Mouse (Mus musculus) heart, embryonic 15.5 days (tissue): ENCODE data around the gene Chaf1a. TPM values are rescaled to one million over a fixed set of nuclear protein-coding genes. Genes with fewer than 3 reads are reported as not detected.

Experiments
- ATAC-seq: fragments of 200-750 bp; cut with Nextera tagmentation; replicated peaks from 2 replicates; pipeline ENCODE4 v1.8.0; 2017; ENCODE audit warnings: low read depth, moderate TSS enrichment; ENCODE audit not compliant: insufficient number of reproducible peaks, insufficient read depth, low FRiP score
- H3K27ac ChIP-seq: fragments of 300-500 bp; sonication (generic); 2 replicates; pipeline ENCODE4 v1.5.1; 2015; ENCODE audit warnings: mild to moderate bottlenecking, inconsistent platforms
- H3K27me3 ChIP-seq: fragments of 300-500 bp; sonication (generic); 2 replicates; pipeline ENCODE4 v1.6.1; 2015; ENCODE audit warnings: inconsistent platforms
- H3K36me3 ChIP-seq: fragments of 300-500 bp; sonication (generic); 2 replicates; pipeline ENCODE4 v1.6.1; 2015; ENCODE audit warnings: mild to moderate bottlenecking, inconsistent platforms
- H3K4me1 ChIP-seq: fragments of 300-500 bp; sonication (generic); replicated peaks from 2 replicates; pipeline ENCODE4 v1.6.1; 2015; ENCODE audit warnings: inconsistent platforms
- H3K4me2 ChIP-seq: fragments of 300-500 bp; sonication (generic); 2 replicates; pipeline ENCODE4 v1.6.1; 2015; ENCODE audit warnings: inconsistent platforms, mild to moderate bottlenecking, moderate library complexity
- H3K4me3 ChIP-seq: fragments of 300-500 bp; sonication (generic); 2 replicates; pipeline ENCODE4 v1.5.1; 2015; ENCODE audit warnings: mild to moderate bottlenecking, inconsistent platforms
- H3K9ac ChIP-seq: fragments of 300-500 bp; sonication (generic); 2 replicates; pipeline ENCODE4 v1.6.1; 2015; ENCODE audit warnings: mild to moderate bottlenecking, inconsistent platforms
- H3K9me3 ChIP-seq: fragments of 300-500 bp; sonication (generic); replicated peaks from 2 replicates; pipeline ENCODE4 v1.6.1; 2016; ENCODE audit warnings: inconsistent platforms
- WGBS: fragments of 180-500 bp; shearing (Covaris S2); methylation state at CpG from one replicate; pipeline ENCODE4 v1.1.7; 2015; ENCODE audit warnings: mixed read lengths; 5-methylcytosine and 5-hydroxymethylcytosine counted together
- polyA plus RNA-seq: library from polyadenylated mRNA; unstranded; fragments of >200 nt; fragmentation: Nextera tagmentation; extraction: Ambion mirVana; gene quantifications from 2 replicates; pipeline ENCODE4 v1.2.1, GENCODE M21; 2015

Gene Chaf1a
- polyA plus RNA-seq, result 10.1 and 15.0 TPM in 2 replicates

DNA sequence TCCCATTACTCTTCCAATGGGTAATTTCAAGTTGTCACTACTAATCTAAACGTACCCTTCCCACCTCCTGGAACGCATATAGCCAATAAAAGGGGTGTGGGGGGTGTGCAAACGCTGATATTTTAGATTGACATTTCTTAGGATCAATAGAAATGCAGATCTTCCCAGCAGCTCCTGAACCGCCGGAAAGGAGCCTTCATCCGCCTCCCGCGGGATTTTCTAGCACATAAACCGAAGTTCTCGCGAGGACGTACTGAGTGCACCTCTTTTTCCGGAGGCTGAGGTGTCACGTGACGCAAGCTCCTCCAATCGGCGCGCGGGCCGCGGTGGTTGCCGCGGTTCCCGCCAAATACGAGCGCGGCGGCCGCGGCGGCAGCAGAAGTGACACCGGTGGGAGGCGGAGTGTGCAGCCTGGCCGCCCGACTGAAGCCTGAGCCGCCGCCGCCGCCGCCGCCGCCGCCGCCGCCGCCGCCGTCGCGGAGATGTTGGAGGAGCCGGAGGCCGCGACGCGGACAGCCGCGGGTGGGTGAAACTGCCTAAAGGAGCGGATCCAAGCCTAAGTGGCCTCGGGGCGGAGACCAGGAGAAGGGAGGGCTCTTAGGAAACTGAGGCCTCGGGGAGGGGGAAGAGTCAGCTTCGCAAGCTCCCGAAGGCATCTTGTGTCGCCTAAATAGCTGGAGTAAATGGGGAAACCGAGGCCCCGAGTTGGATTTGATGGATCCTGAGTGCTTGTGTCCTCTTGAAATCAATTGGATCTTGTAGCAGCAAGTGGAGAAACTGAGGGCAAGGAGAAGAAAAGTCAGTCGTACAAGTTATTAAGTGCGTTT is at the start of gene Chaf1a:
TSS of gene Chaf1a (plus strand) at position 410 of the 827 bp plus-strand sequence.
- WGBS, result under 1% methylated on average over 68 of the region's 68 CpGs
- Histone ChIP-seq H3K36me3 (0 out of 2 replicates have a peak, but pooled peaks cover 12% of the 10 kb centered on the region), H3K9ac (peak within 1 kb of the TSS; percentile 90)

DNA sequence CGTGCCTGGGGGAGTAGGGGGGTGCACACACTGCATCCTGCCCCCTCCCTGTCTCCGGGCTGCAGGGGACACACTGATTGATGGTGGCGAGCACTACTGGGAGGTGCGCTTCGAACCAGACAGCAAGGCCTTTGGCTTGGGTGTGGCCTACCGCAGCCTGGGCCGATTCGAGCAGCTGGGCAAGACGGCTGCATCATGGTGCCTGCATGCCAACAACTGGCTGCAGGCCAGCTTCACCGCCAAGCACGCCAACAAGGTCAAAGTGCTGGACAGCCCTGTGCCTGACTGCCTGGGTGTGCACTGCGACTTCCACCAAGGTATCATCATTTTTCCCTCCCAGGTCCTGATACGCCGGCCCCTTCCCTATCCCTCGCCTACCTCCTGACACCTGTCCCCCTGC is 44.2 kb upstream of the Chaf1a start:
- no peak overlapping the region for H3K27ac ChIP-seq
- no peaks in the 10 kb centered on the region for H3K9me3 ChIP-seq
- H3K36me3 ChIP-seq, result no peaks in the 10 kb centered on the region
- H3K9ac ChIP-seq, result no peak overlapping the region
- H3K4me3 ChIP-seq, result no peak overlapping the region
- H3K4me2 ChIP-seq, result no peak overlapping the region
- WGBS, result 79% methylated on average over 15 of the region's 15 CpGs
- peaks cover 16% of the 10 kb centered on the region for H3K27me3 ChIP-seq
- no peak for ATAC-seq
- H3K4me1 ChIP-seq, result no peaks in the 10 kb centered on the region

More for the DNA sequence above, at the start of gene Chaf1a:
- peak within 1 kb of the TSS; percentile 92 for H3K4me2 ChIP-seq
- H3K27me3 ChIP-seq, result no peaks in the 10 kb centered on the region
- H3K9me3 ChIP-seq, result no peaks in the 10 kb centered on the region
- ATAC-seq, result peak; percentile 77
- H3K4me1 ChIP-seq, result peaks cover 24% of the 10 kb centered on the region
- H3K4me3 ChIP-seq, result peak within 1 kb of the TSS; percentile 91
- peak within 1 kb of the TSS; percentile 73 for H3K27ac ChIP-seq

- H3K4me2 ChIP-seq, result peak overlapping the region; percentile 23
- no peak overlapping the region for H3K9ac ChIP-seq
- H3K36me3 ChIP-seq, result no peaks in the 10 kb centered on the region
- WGBS, result 10% methylated on average over 30 of the region's 30 CpGs
- no peak overlapping the region for H3K4me3 ChIP-seq
- H3K27ac ChIP-seq, result no peak overlapping the region
- no peaks in the 10 kb centered on the region for H3K9me3 ChIP-seq
- peaks cover 24% of the 10 kb centered on the region for H3K27me3 ChIP-seq
- no peak for ATAC-seq
- H3K4me1 ChIP-seq, result peaks cover under 1% of the 10 kb centered on the region; the same call in 1 of the 2 replicates
These were observed 40.3 kb upstream of the Chaf1a start for GRCm38 (mm10) chr17:55999794-56000499.

DNA sequence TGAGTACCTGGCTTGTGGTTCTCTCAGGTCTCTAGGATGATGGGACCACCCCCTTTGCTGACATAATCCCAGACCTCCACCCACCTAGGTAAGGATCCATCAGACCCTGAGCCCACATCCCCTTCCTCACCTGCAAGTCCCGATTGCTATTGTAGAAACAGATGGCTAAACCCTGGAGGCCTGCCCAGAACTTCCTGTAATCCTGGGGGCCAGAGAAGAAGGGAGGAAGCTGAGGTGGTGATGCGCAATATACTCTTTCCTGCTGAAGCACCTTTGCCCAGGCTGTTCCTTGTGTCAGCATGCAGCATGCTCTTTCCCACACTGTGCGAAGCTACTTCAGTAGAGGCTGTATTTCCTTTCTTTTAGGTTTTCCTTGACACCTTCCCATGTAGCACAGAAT is 37.2 kb upstream of the Chaf1a start:
- 59% methylated on average over 3 of the region's 3 CpGs for WGBS
- Histone ChIP-seq H3K9me3 (no peaks in the 10 kb centered on the region), H3K4me1 (peaks cover 18% of the 10 kb centered on the region), H3K27ac (no peak overlapping the region), H3K27me3 (peaks cover 24% of the 10 kb centered on the region), H3K4me2 (no peak overlapping the region), H3K9ac (no peak overlapping the region), H3K4me3 (no peak overlapping the region), H3K36me3 (no peaks in the 10 kb centered on the region)
- ATAC-seq, result no peak

GRCm38 (mm10) chr17:56005415-56006061 is 34.7 kb upstream of the Chaf1a start, which contains the start of the genes Stap2 and Mpnd:
Gene Stap2 (minus strand): TSS chr17:56005584.
Gene Mpnd (plus strand): TSS chr17:56005711.
- WGBS, result 27% methylated on average over 13 of the region's 13 CpGs
- H3K36me3 ChIP-seq, result no peaks in the 10 kb centered on the region
- H3K4me2 ChIP-seq, result peak within 1 kb of the TSS; percentile 51
- peaks cover 12% of the 10 kb centered on the region for H3K27me3 ChIP-seq
- peak within 1 kb of the TSS; percentile 53; the same call in 1 of the 2 replicates for H3K27ac ChIP-seq
- peak within 1 kb of the TSS; percentile 44 for H3K4me3 ChIP-seq
- H3K9ac ChIP-seq, result peak within 1 kb of the TSS; percentile 44; the same call in 1 of the 2 replicates
- ATAC-seq, result no peak
- H3K4me1 ChIP-seq, result peaks cover 29% of the 10 kb centered on the region
- H3K9me3 ChIP-seq, result no peaks in the 10 kb centered on the region

DNA sequence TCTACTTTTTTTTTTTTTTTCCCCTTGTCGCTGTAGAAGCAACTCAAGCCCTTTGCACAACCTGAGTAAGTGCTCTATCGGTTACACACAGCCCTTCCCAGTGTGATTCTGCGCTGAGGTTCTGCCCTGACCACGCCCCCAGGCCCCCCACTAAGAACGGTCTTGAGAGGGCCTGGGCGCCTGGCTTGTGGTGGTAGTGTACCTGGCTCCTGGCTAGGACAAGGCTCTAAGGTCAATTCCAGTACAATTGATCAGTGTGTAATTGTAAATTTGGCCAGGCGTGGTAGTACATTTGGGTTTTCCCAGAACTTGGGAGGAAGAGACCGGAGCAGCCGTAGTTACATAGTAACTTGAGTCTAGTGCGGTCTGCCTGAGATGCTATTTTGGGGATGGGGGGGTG is 33.3 kb upstream of the Chaf1a start:
- H3K4me1 ChIP-seq, result peaks cover 33% of the 10 kb centered on the region
- H3K4me3 ChIP-seq, result no peak overlapping the region
- no peak overlapping the region for H3K9ac ChIP-seq
- H3K27me3 ChIP-seq, result no peaks in the 10 kb centered on the region
- WGBS, result 51% methylated on average over 10 of the region's 10 CpGs
- H3K9me3 ChIP-seq, result no peaks in the 10 kb centered on the region
- no peak for ATAC-seq
- no peak overlapping the region for H3K4me2 ChIP-seq
- peaks cover 8% of the 10 kb centered on the region; the same call in 1 of the 2 replicates for H3K36me3 ChIP-seq
- 0 out of 2 replicates have a peak overlapping the region, but pooled peaks have one; percentile 50 for H3K27ac ChIP-seq

- 27% methylated on average over 14 of the region's 14 CpGs for WGBS
- H3K27me3 ChIP-seq, result no peaks in the 10 kb centered on the region
- H3K9me3 ChIP-seq, result no peaks in the 10 kb centered on the region
- ATAC-seq, result no peak
- H3K4me3 ChIP-seq, result peak overlapping the region; percentile 84
- H3K4me2 ChIP-seq, result peak overlapping the region; percentile 92
- peaks cover 33% of the 10 kb centered on the region for H3K4me1 ChIP-seq
- H3K27ac ChIP-seq, result peak overlapping the region; percentile 92
- H3K9ac ChIP-seq, result no peak overlapping the region
- H3K36me3 ChIP-seq, result peaks cover 9% of the 10 kb centered on the region; the same call in 1 of the 2 replicates
These were observed 32.5 kb upstream of the Chaf1a start for GRCm38 (mm10) chr17:56007444-56008355.

- Histone ChIP-seq H3K4me3 (peak overlapping the region; percentile 84), H3K4me1 (peaks cover 33% of the 10 kb centered on the region), H3K27ac (peak overlapping the region; percentile 92), H3K36me3 (peaks cover 15% of the 10 kb centered on the region), H3K4me2 (peak overlapping the region; percentile 92), H3K9me3 (no peaks in the 10 kb centered on the region), H3K9ac (peak overlapping the region; percentile 58), H3K27me3 (no peaks in the 10 kb centered on the region)
- whole genome bisulfite sequencing, result under 1% methylated on average over 21 of the region's 21 CpGs
- ATAC-seq, result peak; percentile 90
These were observed 31.7 kb upstream of the Chaf1a start for GRCm38 (mm10) chr17:56008356-56009087.

GRCm38 (mm10) chr17:56009088-56009961 is 30.9 kb upstream of the Chaf1a start:
- Histone ChIP-seq H3K9me3 (no peaks in the 10 kb centered on the region), H3K9ac (peak overlapping the region; percentile 76), H3K4me1 (peaks cover 33% of the 10 kb centered on the region), H3K4me3 (peak overlapping the region; percentile 84), H3K27me3 (no peaks in the 10 kb centered on the region), H3K36me3 (peaks cover 21% of the 10 kb centered on the region), H3K4me2 (peak overlapping the region; percentile 92), H3K27ac (peak overlapping the region; percentile 92)
- peak; percentile 91 for ATAC-seq
- under 1% methylated on average over 62 of the region's 62 CpGs for WGBS
